Mouse (Mus musculus): ENCODE data around the gene Pus7l. TPM values are rescaled to one million over a fixed set of nuclear protein-coding genes. Genes with fewer than 3 reads are reported as not detected.

Gene Pus7l
- polyA plus RNA-seq, 1 experiment: 4.0 TPM

DNA sequence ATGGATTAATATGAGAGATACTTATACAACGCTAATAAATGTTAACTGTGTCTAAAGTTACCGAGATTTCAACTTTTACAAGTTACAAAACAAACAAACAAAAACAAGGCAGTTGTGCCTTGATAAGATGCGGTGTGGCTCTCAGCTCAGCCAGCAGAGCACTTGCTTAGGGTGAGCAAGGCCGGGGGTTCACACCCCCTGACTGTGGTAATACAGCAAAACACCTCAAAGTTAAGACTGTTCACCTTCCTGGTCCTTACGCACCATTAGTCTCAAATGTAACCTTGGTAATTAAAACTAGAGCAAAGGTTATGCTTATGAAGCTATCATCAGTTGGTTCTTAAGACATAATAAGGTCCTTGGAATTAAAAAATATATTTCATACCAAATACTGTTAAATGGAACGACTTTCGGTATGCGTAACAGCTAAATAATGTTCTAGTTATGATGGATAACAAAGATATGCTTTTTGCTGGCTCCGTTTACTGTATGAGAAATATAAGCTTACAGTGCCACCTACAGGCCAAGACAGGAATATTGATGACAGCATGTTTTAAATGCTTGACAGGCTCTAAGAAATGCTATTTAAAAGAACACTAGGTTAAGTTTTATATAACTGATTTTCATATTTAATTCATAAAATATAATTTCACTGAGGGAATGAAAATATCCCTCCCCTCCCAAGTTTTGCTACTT lies 23.0 kb downstream of the Pus7l start:
- TF ChIP-seq POLR2AphosphoS2 (IDR thresholded peaks at IDR 0.05; ENCODE audit: insufficient read length, low read depth) (no peak), MYOD1 (IDR thresholded peaks at IDR 0.05; ENCODE audit: control insufficient read depth in 1 of 3, insufficient read length in 2 of 3, low read depth in 2 of 3) (no peak), REST (IDR thresholded peaks at IDR 0.05; ENCODE audit: insufficient read depth, insufficient read length) (no peak), USF1 (IDR thresholded peaks at IDR 0.05; ENCODE audit: low read depth) (no peak), TCF3 (IDR thresholded peaks at IDR 0.05; ENCODE audit: insufficient read length, low read depth) (no peak), MYOG (IDR thresholded peaks at IDR 0.05; ENCODE audit: control insufficient read depth in 1 of 3, insufficient read depth in 1 of 3, insufficient read length in 2 of 3, low read depth in 2 of 3) (no peak), SRF (IDR thresholded peaks at IDR 0.05; ENCODE audit: control insufficient read depth, insufficient read length, low read depth) (no peak), E2F4 (IDR thresholded peaks at IDR 0.05; ENCODE audit: insufficient read depth) (no peak), TCF12 (IDR thresholded peaks at IDR 0.05; ENCODE audit: insufficient read depth, poor library complexity, severe bottlenecking) (no peak), MAX (IDR thresholded peaks at IDR 0.05; ENCODE audit: low read depth) (no peak), CEBPB (IDR thresholded peaks at IDR 0.05; ENCODE audit: insufficient read depth, poor library complexity, severe bottlenecking) (no peak), POLR2A (IDR thresholded peaks at IDR 0.05; ENCODE audit: insufficient read length, low read depth) (no peak)
- H3K27me3 ChIP-seq (ENCODE audit: control insufficient read depth, insufficient read depth, insufficient read length): peaks cover 13% of the 10 kb centered on the region
- no peaks in the 10 kb centered on the region for H3K79me2 ChIP-seq (ENCODE audit: control insufficient read depth, insufficient read depth)
- H3K36me3 ChIP-seq (ENCODE audit: control insufficient read depth, insufficient read depth): no peaks in the 10 kb centered on the region
- H3K4me2 ChIP-seq (ENCODE audit: low read depth): no peak overlapping the region
- no peak overlapping the region for H3K4me3 ChIP-seq
- H3ac ChIP-seq (ENCODE audit: control insufficient read depth, insufficient read length): no peak overlapping the region

DNA sequence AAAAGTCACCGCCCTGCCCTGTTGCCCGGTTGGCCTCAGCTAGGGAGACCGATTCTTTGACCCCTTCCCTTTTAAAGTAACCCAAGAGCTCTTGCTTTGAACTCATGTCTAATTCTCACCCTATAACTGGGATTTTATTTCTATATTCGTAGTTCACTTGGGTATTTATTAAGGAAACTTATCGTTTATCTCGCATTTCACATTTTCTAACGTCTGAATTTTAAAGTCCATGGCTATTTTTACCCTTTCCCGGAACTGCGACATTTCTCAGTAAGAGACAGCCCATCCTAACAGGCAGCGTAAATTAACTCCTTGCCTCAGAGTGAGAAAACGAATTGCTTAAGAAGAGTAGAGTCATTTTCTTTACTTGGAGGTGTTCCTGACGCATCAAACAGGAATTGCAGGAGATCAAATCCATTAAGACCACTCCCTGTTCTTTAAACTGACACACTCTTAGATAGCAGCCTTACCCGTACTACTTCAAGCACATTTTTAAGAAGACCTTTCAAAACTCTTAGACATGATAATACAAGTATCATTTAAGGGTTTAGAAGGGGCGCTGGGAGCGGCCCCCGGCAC lies 25.3 kb downstream of the Pus7l start:
- Histone ChIP-seq H3K79me2 (ENCODE audit: control insufficient read depth, insufficient read depth) (no peaks in the 10 kb centered on the region), H3K27me3 (ENCODE audit: control insufficient read depth, insufficient read depth, insufficient read length) (peaks cover 21% of the 10 kb centered on the region), H3K36me3 (ENCODE audit: control insufficient read depth, insufficient read depth) (no peaks in the 10 kb centered on the region), H3ac (ENCODE audit: control insufficient read depth, insufficient read length) (no peak overlapping the region), H3K4me3 (no peak overlapping the region), H3K4me2 (ENCODE audit: low read depth) (no peak overlapping the region)
- no peak for TF ChIP-seq MYOG (IDR thresholded peaks at IDR 0.05; ENCODE audit: control insufficient read depth in 1 of 3, insufficient read depth in 1 of 3, insufficient read length in 2 of 3, low read depth in 2 of 3)
- no peak for TF ChIP-seq TCF12 (IDR thresholded peaks at IDR 0.05; ENCODE audit: insufficient read depth, poor library complexity, severe bottlenecking)
- no peak for TF ChIP-seq MYOD1 (IDR thresholded peaks at IDR 0.05; ENCODE audit: control insufficient read depth in 1 of 3, insufficient read length in 2 of 3, low read depth in 2 of 3)
- no peak for TF ChIP-seq REST (IDR thresholded peaks at IDR 0.05; ENCODE audit: insufficient read depth, insufficient read length)
- TF ChIP-seq POLR2AphosphoS2 (IDR thresholded peaks at IDR 0.05; ENCODE audit: insufficient read length, low read depth): no peak
- TF ChIP-seq CEBPB (IDR thresholded peaks at IDR 0.05; ENCODE audit: insufficient read depth, poor library complexity, severe bottlenecking): no peak
- no peak for TF ChIP-seq SRF (IDR thresholded peaks at IDR 0.05; ENCODE audit: control insufficient read depth, insufficient read length, low read depth)
- TF ChIP-seq USF1 (IDR thresholded peaks at IDR 0.05; ENCODE audit: low read depth): no peak
- TF ChIP-seq MAX (IDR thresholded peaks at IDR 0.05; ENCODE audit: low read depth): no peak
- TF ChIP-seq E2F4 (IDR thresholded peaks at IDR 0.05; ENCODE audit: insufficient read depth): no peak
- no peak for TF ChIP-seq TCF3 (IDR thresholded peaks at IDR 0.05; ENCODE audit: insufficient read length, low read depth)
- no peak for TF ChIP-seq POLR2A (IDR thresholded peaks at IDR 0.05; ENCODE audit: insufficient read length, low read depth)

DNA sequence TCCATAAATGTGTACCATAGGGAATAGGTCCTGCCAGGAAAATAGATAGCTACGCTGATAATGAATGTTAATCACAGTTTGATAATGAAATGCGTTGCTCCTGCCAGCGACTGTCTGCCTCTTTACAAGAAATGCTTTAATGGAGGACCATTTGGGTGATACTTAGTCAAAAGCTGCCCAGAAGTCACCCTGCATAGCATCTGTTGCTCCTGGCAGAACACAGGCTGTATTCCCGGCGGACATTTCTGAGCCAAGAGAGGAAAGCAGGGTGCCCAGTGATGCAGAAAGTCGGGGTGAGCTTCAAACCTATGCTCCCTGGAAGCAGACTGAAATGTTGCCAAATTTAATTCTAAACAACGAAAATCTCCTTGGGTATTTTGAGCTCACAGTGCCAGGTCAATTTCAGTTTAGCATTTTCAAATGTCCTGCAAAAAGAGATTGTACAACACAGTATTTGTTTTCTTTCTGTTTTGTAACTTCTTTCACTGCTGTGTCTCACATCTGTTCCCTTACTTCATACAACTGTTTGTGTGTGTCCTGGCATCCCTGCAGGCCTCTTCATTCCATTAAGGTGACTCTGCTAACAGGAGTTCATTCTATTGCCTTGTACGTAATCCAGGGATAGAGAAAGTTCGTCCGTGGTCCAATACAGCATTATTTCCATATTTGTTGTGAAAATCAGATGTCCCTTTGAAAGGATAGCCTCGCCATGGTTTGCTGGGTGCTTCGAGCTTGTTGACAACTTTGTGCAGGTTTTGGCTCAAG lies 39.7 kb downstream of the Pus7l start:
- no peak overlapping the region for H3K4me3 ChIP-seq
- H3K79me2 ChIP-seq (ENCODE audit: control insufficient read depth, insufficient read depth): no peaks in the 10 kb centered on the region
- peak overlapping the region; percentile 47 for H3K4me2 ChIP-seq (ENCODE audit: low read depth)
- H3ac ChIP-seq (ENCODE audit: control insufficient read depth, insufficient read length): no peak overlapping the region
- peaks cover 4% of the 10 kb centered on the region for H3K27me3 ChIP-seq (ENCODE audit: control insufficient read depth, insufficient read depth, insufficient read length)
- TF ChIP-seq CEBPB (IDR thresholded peaks at IDR 0.05; ENCODE audit: insufficient read depth, poor library complexity, severe bottlenecking): no peak
- TF ChIP-seq POLR2AphosphoS2 (IDR thresholded peaks at IDR 0.05; ENCODE audit: insufficient read length, low read depth): no peak
- no peak for TF ChIP-seq USF1 (IDR thresholded peaks at IDR 0.05; ENCODE audit: low read depth)
- TF ChIP-seq TCF12 (IDR thresholded peaks at IDR 0.05; ENCODE audit: insufficient read depth, poor library complexity, severe bottlenecking): no peak
- TF ChIP-seq SRF (IDR thresholded peaks at IDR 0.05; ENCODE audit: control insufficient read depth, insufficient read length, low read depth): no peak
- no peak for TF ChIP-seq MYOG (IDR thresholded peaks at IDR 0.05; ENCODE audit: control insufficient read depth in 1 of 3, insufficient read depth in 1 of 3, insufficient read length in 2 of 3, low read depth in 2 of 3)
- TF ChIP-seq E2F4 (IDR thresholded peaks at IDR 0.05; ENCODE audit: insufficient read depth): no peak
- no peak for TF ChIP-seq MAX (IDR thresholded peaks at IDR 0.05; ENCODE audit: low read depth)
- TF ChIP-seq MYOD1 (IDR thresholded peaks at IDR 0.05; ENCODE audit: control insufficient read depth in 1 of 3, insufficient read length in 2 of 3, low read depth in 2 of 3): no peak
- no peak for TF ChIP-seq REST (IDR thresholded peaks at IDR 0.05; ENCODE audit: insufficient read depth, insufficient read length)
- no peak for TF ChIP-seq POLR2A (IDR thresholded peaks at IDR 0.05; ENCODE audit: insufficient read length, low read depth)
- TF ChIP-seq TCF3 (IDR thresholded peaks at IDR 0.05; ENCODE audit: insufficient read length, low read depth): no peak
- no peaks in the 10 kb centered on the region for H3K36me3 ChIP-seq (ENCODE audit: control insufficient read depth, insufficient read depth)

DNA sequence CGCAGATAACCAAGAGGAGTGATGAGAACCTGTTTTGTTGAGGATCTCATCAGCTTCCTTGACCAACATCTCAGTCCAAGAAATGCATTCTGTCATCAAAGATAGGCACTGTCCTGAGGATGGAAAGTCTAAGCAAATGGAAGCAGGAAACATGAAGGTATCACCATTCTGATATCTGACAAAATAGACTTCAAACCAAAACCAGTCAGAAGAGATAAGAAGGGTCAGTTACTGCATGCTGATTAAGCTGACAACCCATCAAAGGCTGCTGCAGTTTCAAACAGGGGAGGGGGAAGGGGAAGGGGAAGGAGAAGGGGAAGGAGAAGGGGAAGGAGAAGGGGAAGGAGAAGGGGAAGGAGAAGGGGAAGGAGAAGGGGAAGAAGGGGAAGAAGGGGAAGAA lies 44.1 kb downstream of the Pus7l start:
- H3K4me2 ChIP-seq (ENCODE audit: low read depth): no peak overlapping the region
- H3K36me3 ChIP-seq (ENCODE audit: control insufficient read depth, insufficient read depth): no peaks in the 10 kb centered on the region
- no peak overlapping the region for H3K4me3 ChIP-seq
- H3ac ChIP-seq (ENCODE audit: control insufficient read depth, insufficient read length): no peak overlapping the region
- no peaks in the 10 kb centered on the region for H3K79me2 ChIP-seq (ENCODE audit: control insufficient read depth, insufficient read depth)
- H3K27me3 ChIP-seq (ENCODE audit: control insufficient read depth, insufficient read depth, insufficient read length): peaks cover 4% of the 10 kb centered on the region
- TF ChIP-seq MAX (IDR thresholded peaks at IDR 0.05; ENCODE audit: low read depth) (no peak), MYOD1 (IDR thresholded peaks at IDR 0.05; ENCODE audit: control insufficient read depth in 1 of 3, insufficient read length in 2 of 3, low read depth in 2 of 3) (no peak), CEBPB (IDR thresholded peaks at IDR 0.05; ENCODE audit: insufficient read depth, poor library complexity, severe bottlenecking) (no peak), REST (IDR thresholded peaks at IDR 0.05; ENCODE audit: insufficient read depth, insufficient read length) (no peak), POLR2AphosphoS2 (IDR thresholded peaks at IDR 0.05; ENCODE audit: insufficient read length, low read depth) (no peak), MYOG (IDR thresholded peaks at IDR 0.05; ENCODE audit: control insufficient read depth in 1 of 3, insufficient read depth in 1 of 3, insufficient read length in 2 of 3, low read depth in 2 of 3) (no peak), TCF3 (IDR thresholded peaks at IDR 0.05; ENCODE audit: insufficient read length, low read depth) (no peak), POLR2A (IDR thresholded peaks at IDR 0.05; ENCODE audit: insufficient read length, low read depth) (no peak), TCF12 (IDR thresholded peaks at IDR 0.05; ENCODE audit: insufficient read depth, poor library complexity, severe bottlenecking) (no peak), USF1 (IDR thresholded peaks at IDR 0.05; ENCODE audit: low read depth) (no peak), E2F4 (IDR thresholded peaks at IDR 0.05; ENCODE audit: insufficient read depth) (no peak), SRF (IDR thresholded peaks at IDR 0.05; ENCODE audit: control insufficient read depth, insufficient read length, low read depth) (no peak)
